ENCODE assay signal across 24 mouse cellular contexts in the genomic region with DNA sequence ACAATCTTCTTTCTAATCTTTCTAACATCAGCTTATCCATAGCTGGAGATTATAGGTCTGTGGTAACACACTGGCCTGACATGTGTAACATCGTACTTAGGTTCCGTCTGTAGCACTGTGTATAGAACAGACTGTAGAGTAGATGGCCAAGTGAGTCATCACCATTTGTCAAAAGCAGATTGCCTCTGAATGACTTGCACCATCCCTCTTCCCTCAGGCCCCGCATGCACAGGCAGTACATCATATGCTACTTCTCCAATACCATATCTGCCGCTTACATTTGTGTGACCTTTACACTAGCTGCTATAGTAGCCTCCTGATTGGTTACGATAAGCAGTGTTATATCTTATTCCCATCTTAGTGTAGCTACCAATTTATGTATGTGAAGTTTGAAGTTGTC. TPM values are rescaled to one million over a fixed set of nuclear protein-coding genes. Genes with fewer than 3 reads are reported as not detected.
DNase-seq lines count a peak whose midpoint lies in the region; TF ChIP-seq lines count a peak whose summit lies in the region.
"Had no signal": no experiment of that assay in that cellular context is flagged by ENCODE, and none has a peak within 500 bp of the region (broad histone marks: within the 10 kb centered on the region; RNA-seq: fewer than 3 reads in every experiment).

No protein-coding gene starts in this region.

- no peak overlapping the region for H3K4me3 ChIP-seq in layer of hippocampus, adult 2 months
- H3K4me3 ChIP-seq: erythroblast, embryonic 14.5 days; forebrain, embryonic 12.5 days; heart, adult 2 months; heart, embryonic 12.5 days; midbrain, embryonic 12.5 days; myocyte; neural tube, embryonic 13.5 days had no signal

- peak overlapping the region; percentile 11; the same call in 1 of the 2 replicates for H3K27ac ChIP-seq in layer of hippocampus, adult 2 months
- H3K27ac ChIP-seq: forebrain, embryonic 12.5 days; hindbrain, embryonic 14.5 days; liver, embryonic 14.5 days; midbrain, embryonic 12.5 days; neural tube, embryonic 13.5 days had no signal

- TF ChIP-seq CTCF in layer of hippocampus, adult 2 months (conservative IDR thresholded peaks at IDR 0.05): no peak

- peak; percentile 2 for DNase-seq in embryo, embryonic 10 days (ENCODE audit: low spot score)
- no peak for DNase-seq in embryo, embryonic 11 days
- DNase-seq in layer of hippocampus, adult 2 months (ENCODE audit: low spot score in 2 of 2): peak; percentile 15 to 37
- DNase-seq in layer of hippocampus, postnatal 10 days (ENCODE audit: low spot score in 2 of 2): no peak
- peak; percentile 81 for DNase-seq in fat pad, adult 2 months (ENCODE audit: extremely low read depth, low read depth, low spot score)
- no peak for DNase-seq in lung, adult 18-20 months
- no peak for DNase-seq in kidney, postnatal 36 days
- DNase-seq: adrenal gland, adult 8-10 months; cerebellum, adult 11 months; cerebellum, adult 9-10 months; gastrocnemius, postnatal 14 days; heart, adult 2 months; kidney, postnatal 14 days; liver; thymus, adult 2 months; thymus, postnatal 36 days had no signal

RNA-seq across cellular contexts. Expression of a gene that starts 41.9 kb away (rescaled TPM):
- total RNA-seq in layer of hippocampus, adult 2 months (2021): 10 to 100 TPM; 23.5 TPM
- 10 to 100 TPM; 19.7 to 20.2 TPM for total RNA-seq in layer of hippocampus, postnatal 10 days (2021)

RNA-seq across cellular contexts. Expression of a gene that starts 47.8 kb away (rescaled TPM):
- total RNA-seq in layer of hippocampus, adult 2 months (2021): 10 to 100 TPM; 48.9 to 56.3 TPM
- 10 to 100 TPM; 23.9 to 26.0 TPM for total RNA-seq in layer of hippocampus, postnatal 10 days (2021)

Comparison
In these comparisons a context has a peak if more than half of its experiments do, and no peak if none do; other contexts are left out.
1. DNase-seq: peak in embryo, embryonic 10 days (single experiment), layer of hippocampus, adult 2 months (2 of 2) and fat pad, adult 2 months (single experiment); none in embryo, embryonic 11 days (single experiment), layer of hippocampus, postnatal 10 days (0 of 2), lung, adult 18-20 months (0 of 2) and kidney, postnatal 36 days (0 of 2).